Mouse (Mus musculus): ENCODE results near the gene Asap3.

Asap3 gene

DNA sequence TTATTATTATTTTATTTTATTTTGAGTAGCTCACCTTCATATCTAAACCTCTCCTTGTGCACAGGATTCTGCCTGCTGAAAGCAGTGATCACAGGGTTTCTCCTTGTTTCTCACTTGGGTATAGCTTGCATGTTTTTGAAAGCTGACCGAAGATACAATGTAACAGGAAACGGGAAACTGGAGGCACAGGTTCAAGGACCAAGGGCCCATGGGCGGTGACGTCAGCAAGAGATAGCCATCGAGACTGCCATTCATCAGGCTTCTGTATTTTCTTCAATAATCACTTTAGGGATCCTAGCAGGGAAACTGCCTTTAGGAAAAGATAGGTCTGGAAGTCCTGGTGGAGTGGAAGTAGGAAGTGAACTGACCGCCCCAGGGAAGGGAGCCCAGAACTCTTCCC, 85.5 kb downstream of the Asap3 start:
- DNase-seq (ENCODE audit: low spot score in 2 of 2): no peak

All from right cerebral cortex, adult 2 months (tissue).